Mouse (Mus musculus) thymus, postnatal 25 days (tissue): ENCODE measurements around the gene Rxrg.

Source experiments
- DNase-seq: peaks from one replicate; pipeline ENCODE4 v3.0.0; 2022

Rxrg gene

GRCm38 (mm10) chr1:167598255-167599081 is at the start of gene Rxrg:
Rxrg (plus strand) TSS chr1:167598384.
- peak; percentile 10 for DNase-seq

GRCm38 (mm10) chr1:167549324-167549723 is 48.9 kb upstream of the Rxrg start:
- DNase-seq, result no peak

- peak; percentile 21 for DNase-seq
These were observed 46.6 kb upstream of the Rxrg start for GRCm38 (mm10) chr1:167551601-167552000.

GRCm38 (mm10) chr1:167553959-167554526 is 44.1 kb upstream of the Rxrg start:
- no peak for DNase-seq

- DNase-seq, result no peak
These were observed 31.6 kb upstream of the Rxrg start for GRCm38 (mm10) chr1:167566571-167566970.

- no peak for DNase-seq
These were observed 19.1 kb upstream of the Rxrg start for GRCm38 (mm10) chr1:167579131-167579530.

- DNase-seq, result no peak
These were observed 15.0 kb upstream of the Rxrg start for GRCm38 (mm10) chr1:167583195-167583594.

- no peak for DNase-seq
These were observed 14.3 kb upstream of the Rxrg start for GRCm38 (mm10) chr1:167583888-167584287.

- DNase-seq, result no peak
These were observed 9.2 kb upstream of the Rxrg start for GRCm38 (mm10) chr1:167588747-167589558.

GRCm38 (mm10) chr1:167592175-167592574 is 6.0 kb upstream of the Rxrg start:
- DNase-seq, result no peak

- DNase-seq, result no peak
These were observed 1.1 kb downstream of the Rxrg start for GRCm38 (mm10) chr1:167599211-167599735.

- DNase-seq, result no peak
These were observed 10.1 kb downstream of the Rxrg start for GRCm38 (mm10) chr1:167608201-167608741.

GRCm38 (mm10) chr1:167617131-167617530 is 18.9 kb downstream of the Rxrg start:
- DNase-seq, result no peak

GRCm38 (mm10) chr1:167617995-167618489 is 19.9 kb downstream of the Rxrg start:
- DNase-seq, result no peak

GRCm38 (mm10) chr1:167620206-167620795 is 22.1 kb downstream of the Rxrg start:
- DNase-seq, result no peak

GRCm38 (mm10) chr1:167625098-167625497 is 26.9 kb downstream of the Rxrg start:
- DNase-seq, result no peak

- DNase-seq, result no peak
These were observed 33.6 kb downstream of the Rxrg start for GRCm38 (mm10) chr1:167631765-167632164.

- DNase-seq, result no peak
These were observed 37.5 kb downstream of the Rxrg start for GRCm38 (mm10) chr1:167635702-167636101.

- DNase-seq, result peak; percentile 50
These were observed 38.8 kb downstream of the Rxrg start for GRCm38 (mm10) chr1:167636948-167637347.

GRCm38 (mm10) chr1:167638053-167638452 is 39.9 kb downstream of the Rxrg start:
- peak; percentile 11 for DNase-seq

GRCm38 (mm10) chr1:167638901-167639300 is 40.7 kb downstream of the Rxrg start:
- no peak for DNase-seq

- peak; percentile 54 for DNase-seq
These were observed 46.8 kb downstream of the Rxrg start for GRCm38 (mm10) chr1:167644866-167645537.
